Mouse (Mus musculus): ENCODE results near the gene Lpin1.

Lpin1 gene

DNA sequence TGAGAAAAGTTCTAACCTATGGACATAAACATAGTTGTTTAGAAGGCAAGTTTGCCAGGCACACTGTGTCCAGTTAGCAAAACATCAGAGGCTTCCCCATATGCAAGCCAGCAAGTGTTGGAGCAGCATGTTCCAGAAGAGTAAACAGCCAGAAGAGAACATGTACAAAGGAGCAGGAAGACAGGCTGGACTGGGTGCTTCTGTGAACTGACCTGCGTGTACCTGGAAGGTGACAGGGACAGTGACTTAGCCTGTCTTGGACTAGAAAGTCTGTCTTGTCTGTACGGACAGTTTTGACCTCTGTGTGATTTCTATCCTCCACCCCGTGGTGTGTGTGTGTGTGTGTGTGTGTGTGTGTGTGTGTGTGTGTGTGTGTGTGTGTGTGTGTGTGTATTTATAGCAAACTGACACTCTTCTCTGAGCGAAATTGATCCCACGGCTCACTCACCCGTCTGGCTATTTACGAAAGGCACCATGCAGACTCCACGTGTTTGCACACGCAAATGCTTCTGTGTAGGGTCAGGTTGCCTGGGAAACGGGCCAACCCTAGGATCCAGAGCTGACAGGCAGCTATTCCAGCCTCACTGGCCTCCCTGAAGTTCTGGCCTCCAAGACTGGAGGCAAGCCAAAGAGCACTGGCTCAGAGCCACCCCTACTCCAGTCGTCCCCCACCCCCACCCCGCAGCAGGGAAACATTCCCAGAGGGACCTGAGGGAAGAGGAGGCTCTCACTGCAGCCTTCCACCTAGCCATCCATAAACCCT, 7.9 kb upstream of the Lpin1 start:
- peak; percentile 85 for DNase-seq (ENCODE audit: low spot score)

DNA sequence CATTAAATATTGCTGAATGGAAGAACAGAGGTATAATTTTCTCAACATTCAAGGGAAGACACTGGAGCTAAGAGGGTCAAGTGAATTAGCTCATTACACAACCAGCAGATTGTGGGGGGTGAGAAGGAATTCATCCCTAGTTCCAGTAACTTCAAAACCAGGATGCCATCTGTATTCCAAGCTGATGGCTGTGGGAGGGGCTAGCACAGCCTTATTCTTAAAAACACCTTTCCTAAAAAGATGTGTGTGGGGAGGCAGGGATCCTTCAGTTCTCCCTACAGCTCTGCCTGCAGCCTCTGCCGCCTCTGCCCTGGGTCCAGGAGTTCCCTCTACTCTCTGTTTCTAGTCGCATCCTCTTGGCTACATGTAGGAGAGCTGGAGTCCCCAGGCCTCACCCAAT, 5.0 kb upstream of the Lpin1 start:
- DNase-seq (ENCODE audit: low spot score) = no peak

DNA sequence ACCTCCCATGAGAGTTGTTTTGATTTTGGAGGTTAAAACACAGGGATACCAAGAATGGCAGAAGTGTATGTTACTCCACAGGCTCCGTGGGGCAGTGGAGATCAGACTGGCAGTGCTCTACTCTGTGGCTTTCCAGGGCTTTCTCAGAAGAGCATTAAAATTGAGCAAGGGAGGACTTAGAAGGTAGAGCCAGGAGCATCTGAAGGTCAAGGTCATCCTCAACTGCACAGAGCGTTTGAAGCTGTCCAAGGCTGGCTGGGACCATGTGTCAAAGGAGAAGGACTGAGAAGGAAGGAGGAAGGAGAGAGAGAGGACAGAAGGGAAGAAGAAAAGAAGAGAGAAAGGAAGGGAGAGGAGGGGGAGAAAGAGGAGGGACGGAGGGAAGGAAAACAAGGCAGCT, 3.8 kb upstream of the Lpin1 start:
- no peak for DNase-seq (ENCODE audit: low spot score)

DNA sequence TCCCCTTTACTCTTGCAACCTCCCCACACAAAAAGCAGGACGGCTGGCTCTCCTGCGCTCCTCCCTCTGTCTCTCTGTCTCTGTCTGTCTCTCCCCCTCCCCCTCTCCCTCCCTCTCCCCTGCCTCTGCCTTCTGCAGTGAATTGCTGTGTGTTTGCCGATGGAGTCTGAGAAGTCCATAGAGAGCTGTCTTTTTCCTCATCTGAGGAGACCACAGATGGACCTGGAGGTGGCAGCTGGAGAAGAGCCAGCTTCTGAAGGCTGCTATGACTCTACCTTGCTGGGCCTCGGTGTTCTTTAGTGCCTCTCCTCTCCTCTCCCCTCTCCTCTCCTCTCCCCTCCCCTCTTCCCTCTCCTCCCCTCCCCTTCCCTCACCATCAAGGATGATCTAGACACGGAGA, 5.1 kb downstream of the Lpin1 start:
- no peak for DNase-seq (ENCODE audit: low spot score)

DNA sequence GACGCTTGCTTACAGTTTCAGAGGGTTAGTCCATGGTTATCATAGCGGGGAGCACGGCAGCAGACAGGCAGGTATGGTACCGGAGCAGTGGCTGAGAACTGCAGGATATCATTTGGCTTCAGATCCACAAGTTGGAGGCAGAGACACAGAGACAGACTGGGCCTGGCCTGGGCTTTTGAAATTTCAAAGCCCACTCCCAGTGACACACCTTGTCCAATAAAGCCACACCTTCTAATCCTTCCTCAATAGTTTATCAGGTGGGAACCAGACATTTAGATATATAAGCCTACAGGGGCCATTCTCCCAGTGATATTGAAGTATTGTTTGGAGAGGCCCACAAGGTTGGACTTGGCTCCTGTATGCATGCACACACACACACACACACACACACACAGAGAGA, 8.5 kb downstream of the Lpin1 start:
- no peak for DNase-seq (ENCODE audit: low spot score)

GRCm38 (mm10) chr12:16600374-16600773, 10.4 kb downstream of the Lpin1 start:
- DNase-seq (ENCODE audit: low spot score) = no peak

DNA sequence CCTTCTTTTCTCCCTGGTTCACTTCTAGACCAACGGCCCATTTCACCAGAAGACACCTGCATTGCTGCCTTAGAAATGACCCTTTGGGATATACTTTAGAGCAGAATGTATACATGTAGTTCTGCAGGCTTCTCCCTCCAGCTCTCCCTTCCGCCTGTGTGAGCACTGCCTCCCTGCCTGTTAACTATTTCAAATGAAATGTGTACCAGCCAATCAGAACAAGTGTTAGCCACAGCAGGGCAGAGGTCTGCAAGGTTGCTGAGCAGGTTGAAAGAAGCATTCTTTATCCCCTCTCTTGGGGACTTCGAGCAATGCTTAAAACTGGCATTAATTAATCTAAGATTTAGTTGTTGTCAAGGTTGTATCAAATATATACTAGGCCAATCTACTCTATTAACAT, 11.4 kb downstream of the Lpin1 start:
- DNase-seq (ENCODE audit: low spot score) = no peak

- DNase-seq (ENCODE audit: low spot score) = no peak
These were observed 17.0 kb downstream of the Lpin1 start for GRCm38 (mm10) chr12:16593761-16594160.

GRCm38 (mm10) chr12:16593014-16593413, 17.8 kb downstream of the Lpin1 start:
- no peak for DNase-seq (ENCODE audit: low spot score)

DNA sequence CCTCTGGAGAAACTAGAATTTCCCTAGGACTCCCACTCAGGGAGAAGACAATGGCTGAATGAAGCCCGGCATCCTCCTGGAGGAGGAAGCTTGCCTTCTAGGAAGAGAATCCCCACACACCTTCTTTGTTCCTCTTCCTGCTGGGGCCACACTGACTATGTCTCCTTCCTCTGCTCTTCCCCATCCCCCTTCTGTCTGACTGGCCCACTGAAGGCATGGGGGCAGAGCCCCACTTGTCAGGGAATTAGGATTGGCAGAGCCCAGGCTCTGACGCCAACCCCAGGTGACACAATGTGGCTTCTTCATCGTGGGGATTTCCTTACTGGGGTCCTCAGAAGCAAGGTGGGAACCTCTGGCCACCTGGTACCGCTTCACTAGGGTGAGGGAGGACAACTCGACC, 18.3 kb downstream of the Lpin1 start:
- no peak for DNase-seq (ENCODE audit: low spot score)

- DNase-seq (ENCODE audit: low spot score) = peak; percentile 77
These were observed 19.1 kb downstream of the Lpin1 start for GRCm38 (mm10) chr12:16591453-16592200.

DNA sequence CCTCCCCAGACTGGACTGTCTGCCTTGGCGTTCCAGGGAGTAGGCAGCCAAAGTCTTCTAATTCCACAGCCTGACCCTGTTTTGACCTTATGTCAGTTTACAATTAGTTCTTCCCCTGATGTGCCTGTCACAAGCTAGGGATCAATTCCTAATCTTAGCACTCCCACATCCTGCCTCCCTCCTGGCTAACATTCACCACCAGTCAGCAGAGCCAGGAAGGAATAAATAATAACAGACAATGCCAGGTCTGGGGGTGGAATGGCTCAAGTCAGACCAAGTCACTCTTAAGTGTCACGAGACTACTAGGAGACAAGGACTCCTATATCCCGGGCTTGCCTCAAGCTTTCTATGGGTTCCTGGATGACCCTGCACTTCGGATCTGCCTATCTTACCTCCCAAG, 20.8 kb downstream of the Lpin1 start:
- DNase-seq (ENCODE audit: low spot score) = no peak

- DNase-seq (ENCODE audit: low spot score) = peak; percentile 98
These were observed 21.4 kb downstream of the Lpin1 start for GRCm38 (mm10) chr12:16589204-16589949.

DNA sequence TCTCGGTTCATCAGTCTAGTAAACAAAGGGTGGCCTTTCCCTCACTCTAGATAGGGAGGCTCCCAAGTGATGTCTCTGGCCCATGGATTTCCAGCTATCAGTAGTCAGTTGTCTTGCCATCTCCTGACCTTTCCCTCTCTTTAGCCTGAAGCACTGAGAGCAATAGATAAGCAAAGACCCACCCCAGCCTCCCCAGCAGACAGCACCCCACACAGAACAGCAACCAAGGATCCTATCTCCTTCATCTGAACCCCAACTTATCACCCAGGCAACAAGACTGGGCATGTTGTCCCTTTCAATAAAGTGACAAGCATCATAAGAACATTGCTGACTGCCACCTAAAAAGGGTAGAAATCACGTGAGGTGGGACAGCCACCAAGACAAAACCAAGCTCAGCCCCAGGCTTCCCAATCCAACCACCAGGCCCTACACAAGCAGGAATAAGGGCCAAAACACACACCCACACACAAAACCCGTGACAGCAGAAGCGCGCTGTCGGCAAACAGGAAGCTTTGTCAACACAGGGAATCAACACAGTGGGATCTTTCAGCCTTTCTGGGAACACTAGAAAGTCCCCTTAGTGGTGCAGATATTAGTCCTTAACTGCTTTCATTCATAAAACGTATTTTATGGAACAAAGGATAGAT, 22.2 kb downstream of the Lpin1 start:
- no peak for DNase-seq (ENCODE audit: low spot score)

DNA sequence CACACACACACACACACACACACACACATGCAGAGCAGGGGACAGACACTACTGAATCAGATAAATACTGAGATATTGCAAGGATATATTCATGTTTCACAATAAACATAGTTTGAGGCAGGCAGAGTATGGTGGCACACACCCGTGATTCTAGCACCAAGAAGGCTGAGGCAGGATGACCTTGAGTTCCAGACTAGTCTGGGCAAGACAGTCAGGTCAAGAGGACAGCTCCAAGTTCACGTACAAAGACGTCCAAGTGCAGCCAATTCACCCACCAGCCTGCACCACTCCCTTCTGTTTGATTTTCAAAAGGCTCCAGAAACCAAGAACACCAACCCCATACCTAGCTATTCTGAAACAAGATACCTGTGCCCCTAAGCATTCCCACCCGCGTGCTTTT, 23.0 kb downstream of the Lpin1 start:
- no peak for DNase-seq (ENCODE audit: low spot score)

- no peak for DNase-seq (ENCODE audit: low spot score)
These were observed 23.7 kb downstream of the Lpin1 start for GRCm38 (mm10) chr12:16587111-16587510.

DNA sequence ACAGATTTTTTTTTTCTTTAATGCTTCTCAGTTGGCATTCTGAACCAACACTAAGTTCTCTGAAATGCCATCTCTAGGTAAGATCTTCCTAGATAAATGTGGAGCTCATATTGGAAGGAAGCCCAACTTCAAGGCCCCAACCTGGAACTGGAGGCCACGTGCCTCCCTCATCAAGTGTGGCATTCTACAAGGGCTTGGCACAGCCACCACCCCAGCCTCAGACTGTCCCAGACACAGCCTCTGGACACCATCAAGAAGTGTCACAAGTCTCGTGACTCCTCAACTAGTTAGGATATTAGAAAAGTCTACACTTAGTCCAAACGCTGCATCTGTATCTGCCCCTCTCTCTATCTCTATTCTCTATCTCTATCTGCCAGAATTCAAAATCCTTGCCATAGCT, 25.8 kb downstream of the Lpin1 start:
- no peak for DNase-seq (ENCODE audit: low spot score)

DNA sequence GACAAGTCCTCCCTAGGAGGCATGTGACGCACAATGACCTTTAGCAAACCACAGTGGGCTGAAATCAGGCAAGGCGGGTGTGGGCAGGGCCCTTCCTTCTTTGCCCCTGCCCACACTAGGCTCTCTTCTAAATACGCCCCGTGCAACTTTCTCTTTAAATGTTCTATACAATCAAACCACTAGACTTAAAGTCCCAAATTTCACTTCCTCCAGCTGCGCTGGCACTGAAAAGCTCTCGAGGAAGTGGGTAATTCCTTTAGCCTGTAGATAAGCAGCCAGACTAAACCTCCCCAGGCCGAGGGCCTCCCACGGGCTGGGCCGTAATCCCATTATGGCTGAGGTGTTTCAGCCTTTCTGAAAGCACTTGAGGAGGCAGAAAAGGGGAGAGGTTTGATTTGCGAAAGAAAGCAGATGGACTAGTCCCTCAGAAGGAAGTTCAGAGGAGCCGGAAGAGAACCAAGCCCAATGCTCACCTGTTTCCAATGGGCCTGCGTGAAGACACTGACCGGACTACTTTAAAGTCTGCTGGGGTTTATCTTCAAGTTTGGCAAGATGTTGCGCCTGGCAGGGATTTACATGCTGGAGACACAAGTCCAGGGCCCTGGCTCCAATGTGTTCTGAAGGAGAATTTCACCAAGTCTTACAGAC, 26.6 kb downstream of the Lpin1 start:
- DNase-seq (ENCODE audit: low spot score) = no peak

- DNase-seq (ENCODE audit: low spot score) = no peak
These were observed 27.5 kb downstream of the Lpin1 start for GRCm38 (mm10) chr12:16583313-16583712.

- no peak for DNase-seq (ENCODE audit: low spot score)
These were observed 30.5 kb downstream of the Lpin1 start for GRCm38 (mm10) chr12:16580306-16580705.

- no peak for DNase-seq (ENCODE audit: low spot score)
These were observed 33.0 kb downstream of the Lpin1 start for GRCm38 (mm10) chr12:16577665-16578233.

GRCm38 (mm10) chr12:16571278-16571677, 39.5 kb downstream of the Lpin1 start:
- DNase-seq (ENCODE audit: low spot score) = no peak
